Mouse (Mus musculus) CH12.LX (cell line): ENCODE results near the gene Adcy7.

Source experiments
- ELF1 ChIP-seq: IDR thresholded peaks from 2 replicates; pipeline ENCODE4 v1.6.1; 2014; ENCODE audit warnings: low read depth, mild to moderate bottlenecking, inconsistent platforms, low read length, improper control_type of control experiment
- MAX ChIP-seq: IDR thresholded peaks from 2 replicates; pipeline ENCODE4 v1.6.1; 2011; ENCODE audit warnings: low read length, improper control_type of control experiment
- POLR2A ChIP-seq: IDR thresholded peaks from 2 replicates; pipeline ENCODE4 v1.6.1; 2011; ENCODE audit warnings: low read depth, mild to moderate bottlenecking, improper control_type of control experiment, low read length
- TCF12 ChIP-seq: IDR thresholded peaks from 2 replicates; pipeline ENCODE4 v1.6.1; 2014; ENCODE audit warnings: low read depth, mild to moderate bottlenecking, inconsistent platforms, low read length, improper control_type of control experiment
- ZC3H11A ChIP-seq: IDR thresholded peaks from 2 replicates; pipeline ENCODE4 v1.6.1; 2012; ENCODE audit warnings: low read depth, mild to moderate bottlenecking, inconsistent platforms, low read length, improper control_type of control experiment

DNA sequence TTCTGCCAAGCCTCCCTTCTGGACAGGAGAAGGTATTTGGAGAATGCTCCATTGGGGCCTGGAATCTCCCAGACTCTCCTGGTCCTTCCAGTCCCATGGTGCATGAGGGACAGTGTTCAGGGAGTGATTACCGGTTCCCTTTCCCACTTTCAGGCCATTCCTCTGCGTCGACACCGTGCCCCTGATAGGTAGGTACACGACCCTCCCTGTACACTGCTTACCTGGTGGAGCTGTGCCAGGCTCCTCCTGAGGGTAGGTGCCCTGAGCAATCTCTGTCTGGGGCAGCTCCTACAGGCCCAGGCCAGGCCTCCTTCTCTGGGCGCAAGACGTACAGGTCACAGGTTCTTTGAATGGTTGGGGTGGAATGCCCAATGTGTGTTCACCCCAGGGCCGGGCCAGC, 45.9 kb downstream of the Adcy7 start:
- no peak for TF ChIP-seq MAX
- TF ChIP-seq ZC3H11A, result no peak
- TF ChIP-seq ELF1, result no peak
- no peak for TF ChIP-seq POLR2A
- TF ChIP-seq TCF12, result no peak
